Mouse (Mus musculus) intestine, embryonic 16.5 days (tissue): ENCODE results near the gene Ctdsp2. TPM values are rescaled to one million over a fixed set of nuclear protein-coding genes. Genes with fewer than 3 reads are reported as not detected.
A peak's percentile ranks its signal among the peaks of the same experiment; 100 is the strongest.

Source experiments
- ATAC-seq: fragments of 200-750 bp; cut with Nextera tagmentation; 2 replicates; pipeline ENCODE4 v1.8.0; 2017; ENCODE audit warnings: moderate TSS enrichment, moderate library complexity
- H3K27ac ChIP-seq: fragments of 300-500 bp; sonication (generic); 2 replicates; pipeline ENCODE4 v1.5.1; 2014; ENCODE audit warnings: mild to moderate bottlenecking, low read length
- H3K27me3 ChIP-seq: fragments of 300-500 bp; sonication (generic); replicated peaks from 2 replicates; pipeline ENCODE4 v1.6.1; 2014; ENCODE audit warnings: low read length, control low read depth, mixed read lengths; ENCODE audit not compliant: control insufficient read depth, insufficient read depth
- H3K36me3 ChIP-seq: fragments of 300-500 bp; sonication (generic); 2 replicates; pipeline ENCODE4 v1.6.1; 2014; ENCODE audit warnings: low read length, control low read depth; ENCODE audit not compliant: control insufficient read depth, insufficient read depth
- H3K4me1 ChIP-seq: fragments of 300-500 bp; sonication (generic); 2 replicates; pipeline ENCODE4 v1.6.1; 2014; ENCODE audit warnings: low read length, control low read depth, mixed read lengths; ENCODE audit not compliant: control insufficient read depth, insufficient read depth
- H3K4me2 ChIP-seq: fragments of 300-500 bp; sonication (generic); 2 replicates; pipeline ENCODE4 v1.6.1; 2014; ENCODE audit warnings: low read depth, low read length, control low read depth
- H3K4me3 ChIP-seq: fragments of 300-500 bp; sonication (generic); 2 replicates; pipeline ENCODE4 v1.5.1; 2014; ENCODE audit warnings: mild to moderate bottlenecking, low read length
- H3K9ac ChIP-seq: fragments of 300-500 bp; sonication (generic); 2 replicates; pipeline ENCODE4 v1.6.1; 2014; ENCODE audit warnings: low read depth, low read length
- H3K9me3 ChIP-seq: fragments of 300-500 bp; sonication (generic); 2 replicates; pipeline ENCODE4 v1.6.1; 2016; ENCODE audit warnings: low read length, control low read depth; ENCODE audit not compliant: control insufficient read depth
- WGBS: fragments of 180-500 bp; shearing (Covaris S2); extraction: QIAGEN DNeasy Blood & Tissue Kit; methylation state at CpG from one replicate; pipeline ENCODE4 v1.1.7; 2014; 5-methylcytosine and 5-hydroxymethylcytosine counted together
- polyA plus RNA-seq: library from polyadenylated mRNA; unstranded; fragments of >200 nt; fragmentation: Nextera tagmentation; extraction: Ambion mirVana; gene quantifications from 2 replicates; pipeline ENCODE4 v1.2.1, GENCODE M21; 2015

The Ctdsp2 gene
- polyA plus RNA-seq, 1 experiment from 2014 or later = 41.2 TPM

DNA sequence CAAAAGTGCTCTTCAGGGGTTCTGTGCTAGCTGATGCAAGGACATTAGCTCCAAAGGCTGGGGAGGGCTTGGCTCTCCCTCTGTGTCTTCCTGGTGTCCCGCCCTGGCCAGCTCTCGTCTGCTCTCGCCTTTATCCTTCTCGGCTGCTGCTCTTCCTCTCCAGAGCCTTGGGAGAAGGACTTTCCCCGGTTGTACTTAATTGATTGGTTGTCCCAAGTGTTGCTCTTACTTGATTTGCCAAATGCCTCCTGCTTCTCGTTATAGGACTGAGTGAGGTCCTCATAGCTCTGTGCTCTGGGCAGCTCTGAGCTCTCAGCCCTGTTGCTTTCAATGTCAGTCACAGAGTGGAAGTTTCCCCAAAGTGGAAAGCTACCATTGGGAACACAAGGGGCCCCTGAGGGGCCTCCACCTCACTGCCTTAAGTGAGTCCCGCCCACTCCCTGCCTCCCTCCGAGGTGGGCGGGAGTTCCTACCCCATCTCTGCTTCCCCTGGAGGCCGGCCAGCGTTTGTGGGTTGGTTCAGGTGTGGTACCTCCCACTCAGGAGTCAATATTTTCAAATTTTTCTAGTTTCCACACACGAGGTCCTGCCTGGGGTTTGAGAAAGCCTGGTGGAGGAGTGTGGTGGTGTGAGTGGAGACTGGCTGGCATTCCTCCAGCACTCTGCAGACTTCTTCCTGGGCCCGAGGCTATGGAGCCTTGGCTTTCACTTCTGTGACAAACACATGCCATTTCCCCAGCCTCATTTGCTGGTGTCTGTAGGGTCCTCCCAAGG is 19.0 kb downstream of the Ctdsp2 start:
- ATAC-seq = no peak
- Histone ChIP-seq H3K4me2 (no peak overlapping the region), H3K4me3 (no peak overlapping the region), H3K36me3 (peaks cover 34% of the 10 kb centered on the region), H3K27ac (no peak overlapping the region), H3K4me1 (peaks cover 7% of the 10 kb centered on the region), H3K27me3 (no peaks in the 10 kb centered on the region), H3K9ac (no peak overlapping the region), H3K9me3 (no peaks in the 10 kb centered on the region)
- 61% methylated on average over 13 of the region's 13 CpGs for WGBS

DNA sequence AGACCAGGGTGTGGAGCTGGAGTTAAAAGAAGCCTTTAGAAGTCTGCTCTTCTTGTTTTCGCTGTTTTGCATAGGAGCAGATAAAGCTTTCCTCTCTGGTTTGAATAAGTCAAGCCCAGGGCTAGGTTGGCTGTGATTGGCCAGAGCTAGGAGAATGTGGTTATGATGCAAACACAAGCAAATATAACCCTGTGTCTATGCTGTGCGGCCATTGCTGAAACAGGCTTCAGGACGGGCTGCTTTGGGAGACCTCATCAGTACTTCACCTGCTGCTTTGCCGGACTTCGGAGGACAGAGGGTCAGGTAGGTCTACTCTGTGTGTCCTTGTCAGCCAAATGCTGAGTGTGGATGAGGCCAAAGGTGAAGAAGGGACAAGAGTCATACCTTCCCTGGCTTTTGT is 22.0 kb downstream of the Ctdsp2 start, which contains the start of gene Avil:
Gene Avil (plus strand): TSS at position 181 of the 400 bp plus-strand sequence.
- Histone ChIP-seq H3K4me1 (peaks cover 7% of the 10 kb centered on the region), H3K4me2 (no peak within 1 kb of the TSS), H3K9me3 (no peaks in the 10 kb centered on the region), H3K27ac (no peak within 1 kb of the TSS), H3K9ac (no peak within 1 kb of the TSS), H3K36me3 (peaks cover 11% of the 10 kb centered on the region), H3K4me3 (no peak within 1 kb of the TSS), H3K27me3 (no peaks in the 10 kb centered on the region)
- ATAC-seq = peak; percentile 15; the same call in 1 of the 2 replicates
- 79% methylated on average over 5 of the region's 5 CpGs for WGBS

DNA sequence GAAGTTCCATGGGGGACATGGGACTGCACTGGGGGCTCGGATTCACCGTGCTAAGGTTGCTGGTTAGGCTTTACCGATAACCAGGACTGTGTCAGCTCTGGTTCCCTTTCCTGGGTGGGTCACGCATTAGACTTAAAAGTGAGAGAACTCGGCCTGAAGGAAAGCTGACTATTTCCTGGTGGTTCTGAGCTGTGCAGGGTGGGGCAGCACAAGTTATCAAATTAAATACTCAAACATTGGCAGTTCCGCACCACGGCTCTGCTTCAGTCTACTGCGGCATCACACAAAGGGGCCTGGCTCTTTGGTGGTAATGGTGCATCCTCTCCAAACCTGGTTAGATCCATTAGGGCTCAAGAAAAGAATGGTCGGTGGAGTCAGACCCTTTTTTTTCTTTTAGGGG is 22.8 kb downstream of the Ctdsp2 start:
- WGBS = 63% methylated on average over 9 of the region's 9 CpGs
- Histone ChIP-seq H3K9ac (no peak overlapping the region), H3K27ac (no peak overlapping the region), H3K4me1 (peaks cover 7% of the 10 kb centered on the region), H3K4me3 (no peak overlapping the region), H3K27me3 (no peaks in the 10 kb centered on the region), H3K36me3 (peaks cover 8% of the 10 kb centered on the region; the same call in 1 of the 2 replicates), H3K4me2 (no peak overlapping the region), H3K9me3 (no peaks in the 10 kb centered on the region)
- 0 out of 2 replicates have a peak, but pooled peaks have one; percentile 14 for ATAC-seq

DNA sequence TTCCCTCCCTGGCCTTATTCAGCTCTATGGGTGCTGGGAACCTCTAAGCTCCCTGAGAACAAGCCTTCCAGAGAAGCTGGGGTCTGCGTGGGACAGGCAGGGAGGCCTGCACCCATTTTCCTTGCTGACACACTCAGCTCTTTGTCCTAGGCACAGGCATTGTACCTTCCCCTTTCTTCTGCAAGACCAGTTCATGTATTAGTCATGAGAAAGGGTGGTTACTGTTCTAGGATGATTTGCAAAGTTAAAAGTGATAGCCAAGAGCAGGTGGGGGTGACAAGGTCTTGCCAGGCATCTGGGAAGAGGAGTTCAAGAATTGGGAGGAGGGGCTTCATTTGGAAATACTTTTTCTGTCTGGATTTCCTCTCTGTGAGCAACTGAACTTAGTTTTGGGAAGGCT is 23.5 kb downstream of the Ctdsp2 start:
- no peaks in the 10 kb centered on the region for H3K27me3 ChIP-seq
- peaks cover 8% of the 10 kb centered on the region; the same call in 1 of the 2 replicates for H3K36me3 ChIP-seq
- H3K9me3 ChIP-seq = no peaks in the 10 kb centered on the region
- no peak overlapping the region for H3K9ac ChIP-seq
- no peak overlapping the region for H3K4me3 ChIP-seq
- no peak for ATAC-seq
- H3K27ac ChIP-seq = no peak overlapping the region
- peaks cover 7% of the 10 kb centered on the region for H3K4me1 ChIP-seq
- H3K4me2 ChIP-seq = no peak overlapping the region
- 79% methylated on average over 1 of the region's 1 CpGs for whole genome bisulfite sequencing

DNA sequence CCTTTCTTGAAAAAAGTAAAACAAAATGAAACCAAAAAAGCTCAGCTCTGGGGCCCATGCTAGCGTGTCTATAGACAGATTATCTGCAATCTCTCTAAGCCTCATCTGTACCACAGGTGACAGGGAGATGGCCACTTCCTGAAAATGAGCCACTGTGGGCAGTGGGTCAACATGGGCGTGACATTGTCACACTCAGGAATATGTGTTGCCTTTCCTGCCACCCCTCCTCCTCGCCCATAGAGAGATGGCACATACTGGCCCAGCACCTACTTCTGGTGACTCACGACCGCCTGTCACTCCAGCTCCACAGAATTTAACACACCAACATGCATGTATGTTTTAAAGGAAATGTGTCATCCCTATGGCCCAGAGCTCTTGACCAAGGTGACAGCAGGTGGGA is 24.2 kb downstream of the Ctdsp2 start:
- Histone ChIP-seq H3K9ac (no peak overlapping the region), H3K4me1 (peaks cover 7% of the 10 kb centered on the region), H3K9me3 (no peaks in the 10 kb centered on the region), H3K4me3 (no peak overlapping the region), H3K4me2 (no peak overlapping the region), H3K36me3 (peaks cover 8% of the 10 kb centered on the region; the same call in 1 of the 2 replicates), H3K27me3 (no peaks in the 10 kb centered on the region), H3K27ac (no peak overlapping the region)
- no peak for ATAC-seq
- 87% methylated on average over 5 of the region's 5 CpGs for WGBS

DNA sequence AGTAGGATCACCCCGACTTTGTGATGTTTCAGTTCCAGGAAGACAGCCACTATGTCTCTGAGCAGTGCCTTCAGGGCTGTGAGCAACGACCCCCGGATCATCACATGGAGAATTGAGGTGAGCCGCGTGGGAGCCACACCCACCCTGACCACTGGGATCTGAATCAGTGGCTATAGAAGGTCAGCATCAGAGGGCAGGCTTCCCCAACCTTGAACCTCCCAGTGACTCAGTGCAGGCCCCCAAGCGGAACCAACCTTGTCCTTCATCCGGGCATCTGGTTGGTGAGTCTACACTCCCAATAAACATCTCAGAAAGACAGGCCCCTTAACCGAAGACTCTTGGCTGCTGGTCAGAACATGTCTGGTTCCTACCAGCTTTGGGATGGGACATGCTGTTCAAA is 24.8 kb downstream of the Ctdsp2 start:
- peaks cover 3% of the 10 kb centered on the region; the same call in 1 of the 2 replicates for H3K36me3 ChIP-seq
- peaks cover 7% of the 10 kb centered on the region for H3K4me1 ChIP-seq
- H3K4me2 ChIP-seq = no peak overlapping the region
- no peaks in the 10 kb centered on the region for H3K9me3 ChIP-seq
- no peak for ATAC-seq
- H3K4me3 ChIP-seq = no peak overlapping the region
- 82% methylated on average over 8 of the region's 8 CpGs for WGBS
- H3K27ac ChIP-seq = no peak overlapping the region
- no peaks in the 10 kb centered on the region for H3K27me3 ChIP-seq
- H3K9ac ChIP-seq = no peak overlapping the region

DNA sequence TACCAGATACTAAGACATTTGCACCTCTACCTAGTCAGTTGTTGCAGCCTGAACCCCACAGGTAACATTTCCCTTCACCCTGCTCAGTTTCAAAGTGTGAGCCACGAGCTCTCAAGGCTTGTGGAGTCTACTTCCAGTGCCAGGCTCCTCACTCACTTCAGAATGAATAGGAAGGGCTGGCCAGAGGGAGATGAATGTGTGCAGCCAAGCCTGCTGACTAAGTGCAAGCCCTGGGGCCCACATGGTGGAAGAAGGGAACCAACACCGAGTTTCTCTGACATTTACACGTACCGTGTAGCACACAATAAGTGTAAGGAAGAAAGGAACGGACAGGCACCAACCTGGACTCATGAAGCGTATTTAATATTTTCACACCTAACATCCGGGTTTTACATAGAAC is 25.3 kb downstream of the Ctdsp2 start:
- Histone ChIP-seq H3K27me3 (no peaks in the 10 kb centered on the region), H3K4me1 (peaks cover 7% of the 10 kb centered on the region), H3K36me3 (0 out of 2 replicates have a peak, but pooled peaks cover 2% of the 10 kb centered on the region), H3K9ac (no peak overlapping the region), H3K4me2 (no peak overlapping the region), H3K4me3 (no peak overlapping the region), H3K9me3 (no peaks in the 10 kb centered on the region), H3K27ac (no peak overlapping the region)
- 81% methylated on average over 7 of the region's 7 CpGs for WGBS
- no peak for ATAC-seq

DNA sequence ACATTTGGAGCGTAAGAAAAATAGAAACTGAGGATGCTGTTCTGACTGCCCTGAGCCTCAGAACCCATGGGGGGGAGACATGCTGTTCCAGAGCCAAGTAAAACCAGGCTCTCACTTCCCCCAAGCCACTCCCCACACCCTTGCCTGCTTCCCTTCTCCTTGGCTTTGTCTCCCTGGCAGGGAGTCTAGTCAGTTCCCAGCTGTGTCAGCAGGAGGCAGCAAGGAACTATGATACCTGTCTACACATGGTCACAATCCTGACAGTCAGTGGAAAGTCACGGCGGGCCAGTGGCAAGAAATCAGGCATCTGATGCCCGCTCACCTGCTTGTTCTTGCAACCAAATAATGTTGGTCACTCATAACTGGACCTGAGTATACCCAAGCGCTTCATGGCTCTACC is 38.0 kb downstream of the Ctdsp2 start:
- 0 out of 2 replicates have a peak, but pooled peaks have one; percentile 9 for ATAC-seq

DNA sequence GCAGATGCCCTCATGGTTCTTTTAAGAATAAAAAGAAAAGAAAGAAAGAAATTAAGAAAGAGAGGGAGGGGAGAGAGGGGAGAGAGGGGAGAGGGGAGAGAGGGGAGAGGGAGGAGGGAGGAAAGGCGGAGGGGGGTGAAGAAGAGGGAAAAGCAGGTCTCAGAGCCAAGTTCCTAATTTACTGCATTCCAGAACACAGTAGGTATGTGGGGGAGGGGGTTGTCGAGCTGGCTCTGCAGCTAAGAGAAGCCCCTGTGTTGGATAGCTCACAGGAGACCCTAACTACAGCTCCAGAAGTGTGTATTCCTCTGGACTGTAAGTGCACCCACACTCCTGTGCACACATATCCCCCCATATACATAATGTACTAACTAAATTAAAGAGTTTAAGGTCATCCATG is 38.6 kb downstream of the Ctdsp2 start:
- no peak overlapping the region for H3K9ac ChIP-seq
- WGBS = 30% methylated on average over 2 of the region's 2 CpGs
- no peak for ATAC-seq
- no peaks in the 10 kb centered on the region for H3K36me3 ChIP-seq
- no peak overlapping the region for H3K4me3 ChIP-seq
- no peak overlapping the region for H3K4me2 ChIP-seq
- H3K27ac ChIP-seq = no peak overlapping the region
- H3K27me3 ChIP-seq = no peaks in the 10 kb centered on the region
- no peaks in the 10 kb centered on the region for H3K9me3 ChIP-seq
- no peaks in the 10 kb centered on the region for H3K4me1 ChIP-seq

More for the DNA sequence above, 38.0 kb downstream of the Ctdsp2 start:
- H3K9me3 ChIP-seq = no peaks in the 10 kb centered on the region
- H3K4me2 ChIP-seq = no peak overlapping the region
- no peaks in the 10 kb centered on the region for H3K27me3 ChIP-seq
- H3K9ac ChIP-seq = no peak overlapping the region
- no peak overlapping the region for H3K27ac ChIP-seq
- no peaks in the 10 kb centered on the region for H3K4me1 ChIP-seq
- WGBS = 54% methylated on average over 5 of the region's 5 CpGs
- no peak overlapping the region for H3K4me3 ChIP-seq
- H3K36me3 ChIP-seq = no peaks in the 10 kb centered on the region
